Mouse (Mus musculus): Measurements from ENCODE around the gene Cfap70.
A peak's percentile ranks its signal among the peaks of the same experiment; 100 is the strongest.

DNA sequence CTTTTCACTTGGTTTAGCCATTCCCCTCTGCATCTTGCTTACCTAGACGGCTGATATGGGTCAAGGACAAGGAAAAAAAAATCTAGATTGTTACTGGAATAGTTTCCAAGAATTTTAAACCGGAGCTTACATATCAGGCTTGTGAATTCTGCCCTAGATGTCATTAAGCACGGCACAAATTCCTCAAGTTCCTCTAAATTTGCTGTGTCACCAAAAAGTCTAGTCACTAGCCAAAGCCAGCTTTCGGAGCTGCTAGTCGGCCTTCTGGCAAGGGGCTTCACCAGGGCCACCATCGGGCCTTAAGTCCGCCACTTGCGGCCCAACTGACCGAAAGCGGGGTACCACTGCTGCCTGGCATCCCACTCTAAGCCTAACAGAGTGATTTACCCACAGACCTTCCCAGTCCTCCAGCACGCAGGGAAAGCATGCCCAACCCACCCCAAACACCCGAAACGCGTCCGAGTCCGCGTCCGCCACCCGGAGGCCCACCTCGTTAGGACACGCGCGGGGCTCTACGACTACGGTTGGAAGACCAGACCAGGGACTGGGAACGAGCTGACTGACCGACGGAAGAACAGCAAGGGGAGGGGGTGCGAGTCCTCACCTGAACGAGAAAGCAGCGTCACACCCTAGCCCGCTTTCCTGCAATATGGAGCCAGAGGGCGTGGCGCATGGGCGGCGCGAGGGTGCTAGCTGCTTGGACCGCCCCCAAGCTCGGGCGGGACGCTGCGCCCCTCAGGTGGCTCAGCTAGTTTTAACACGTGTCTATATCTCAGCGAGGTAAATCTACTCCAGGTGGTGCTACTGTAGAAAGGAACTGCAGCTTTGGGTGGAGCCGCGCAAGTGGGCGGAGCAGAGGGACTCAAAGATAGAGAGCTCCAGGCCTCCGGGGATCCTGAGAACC, 27.5 kb upstream of the Cfap70 start, which contains the start of gene Anxa7:
- TF ChIP-seq CTCF (IDR thresholded peaks at IDR 0.05 in 2 of 3, conservative IDR thresholded peaks at IDR 0.05 in 1 of 3; ENCODE audit: control insufficient read depth in 1 of 3, insufficient read depth in 1 of 3, low read depth in 2 of 3, low read length in 3 of 3, poor library complexity in 1 of 3, severe bottlenecking in 1 of 3) (no peak), MAX (IDR thresholded peaks at IDR 0.05; ENCODE audit: low read length) (peak; percentile 87), SIN3A (IDR thresholded peaks at IDR 0.05; ENCODE audit: low read length) (peak; percentile 55), MXI1 (IDR thresholded peaks at IDR 0.05; ENCODE audit: low read depth, low read length) (peak; percentile 78), POLR2A (IDR thresholded peaks at IDR 0.05; ENCODE audit: control insufficient read depth in 1 of 2, insufficient read depth in 1 of 2, low read depth in 1 of 2, low read length in 2 of 2, poor library complexity in 1 of 2) (peak; percentile 53 to 64; a peak in 2 of 4 replicates), MEF2A (IDR thresholded peaks at IDR 0.05; ENCODE audit: extremely low read depth, insufficient replicate concordance, low read depth, low read length, poor library complexity, severe bottlenecking) (no peak), MAZ (IDR thresholded peaks at IDR 0.05; ENCODE audit: low read depth, low read length) (peak; percentile 69; the same call in 1 of the 2 replicates), MAFK (IDR thresholded peaks at IDR 0.05; ENCODE audit: borderline replicate concordance, low read depth, low read length) (peak; percentile 61; the same call in 1 of the 2 replicates), USF2 (IDR thresholded peaks at IDR 0.05; ENCODE audit: borderline replicate concordance in 1 of 2, insufficient read depth in 1 of 2, low read depth in 1 of 2, low read length in 2 of 2) (no peak), ZC3H11A (IDR thresholded peaks at IDR 0.05; ENCODE audit: low read depth, low read length) (no peak), ZKSCAN1 (IDR thresholded peaks at IDR 0.05; ENCODE audit: low read depth, low read length) (no peak), CHD1 (IDR thresholded peaks at IDR 0.05; ENCODE audit: low read depth, low read length) (peak; percentile 26; the same call in 1 of the 2 replicates), ETS1 (IDR thresholded peaks at IDR 0.05; ENCODE audit: low read depth, low read length) (peak; percentile 9)
